Mouse (Mus musculus): ENCODE data around the gene Gm28998. TPM values are rescaled to one million over a fixed set of nuclear protein-coding genes. Genes with fewer than 3 reads are reported as not detected.

The Gm28998 gene
- polyA plus RNA-seq (2017; shearing (Covaris generic)) = not detected

DNA sequence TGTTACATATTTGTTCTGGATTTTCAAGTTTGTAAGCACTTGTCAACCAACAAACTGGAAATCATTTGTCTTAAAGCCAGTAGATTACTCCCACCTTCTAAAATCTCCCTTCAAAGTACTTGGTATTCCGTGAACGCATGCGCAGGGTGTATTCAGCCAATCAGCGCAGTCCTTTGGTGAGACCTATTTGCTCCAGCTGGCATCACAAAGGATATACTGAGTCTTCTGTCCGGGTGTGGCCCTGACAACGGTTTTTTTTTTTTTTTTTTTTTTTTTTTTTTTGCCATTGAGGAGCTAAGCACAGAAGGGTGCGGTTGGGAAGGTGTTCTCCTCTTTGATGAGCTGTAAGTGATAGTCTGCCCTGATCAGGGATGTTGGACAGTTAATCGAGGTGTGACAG lies at the start of gene Gm28998:
Gene Gm28998, plus strand, starts transcription at position 301 of the 400 bp plus-strand sequence.

Other genes with a start within 250 kb of the Gm28998 start
- gene Gm21244, start 84.5 kb upstream of the Gm28998 start, polyA plus RNA-seq (2017; shearing (Covaris generic)) = 0.09 TPM
- gene Gm21788, start 151.2 kb downstream of the Gm28998 start, polyA plus RNA-seq (2017; shearing (Covaris generic)) = not detected

All from CD4-positive, CD25-positive, alpha-beta regulatory T cell, adult 9 weeks (primary cell).